Mouse (Mus musculus): ENCODE data around the gene Fam189a2. TPM values are rescaled to one million over a fixed set of nuclear protein-coding genes. Genes with fewer than 3 reads are reported as not detected.

Gene Fam189a2
- polyA plus RNA-seq, 1 experiment from 2014 or later, result 0.03 TPM

GRCm38 (mm10) chr19:23924057-23924456 lies 106.8 kb downstream of the Fam189a2 start:
- no peak for ATAC-seq (ENCODE audit: insufficient read depth)
- Histone ChIP-seq H3K36me3 (replicated peaks) (no peaks in the 10 kb centered on the region), H3K27ac (replicated peaks) (no peak overlapping the region), H3K9ac (no peak overlapping the region), H3K27me3 (no peaks in the 10 kb centered on the region), H3K4me3 (replicated peaks) (no peak overlapping the region), H3K9me3 (replicated peaks) (no peaks in the 10 kb centered on the region), H3K4me2 (no peak overlapping the region), H3K4me1 (replicated peaks) (no peaks in the 10 kb centered on the region)
- WGBS (ENCODE audit: insufficient replicate concordance), result 57% methylated on average over 6 of the region's 6 CpGs

Other genes with a start within 250 kb of the Fam189a2 start
- 4.9 and 5.9 TPM in 2 replicates for gene Tjp2, start 194.0 kb upstream of the Fam189a2 start, polyA plus RNA-seq (2015; fragmentation: Nextera tagmentation; extraction: Ambion mirVana)
- 42.6 and 45.9 TPM in 2 replicates for gene Fxn, start 249.6 kb upstream of the Fam189a2 start, polyA plus RNA-seq (2015; fragmentation: Nextera tagmentation; extraction: Ambion mirVana)

Measured in liver, embryonic 15.5 days (tissue).